Mouse (Mus musculus) heart, postnatal 36 days (tissue): ENCODE data around the gene Rfx8. TPM values are rescaled to one million over a fixed set of nuclear protein-coding genes. Genes with fewer than 3 reads are reported as not detected.

Experiments used
- total RNA-seq, 2 experiments: library from RNA; stranded (reverse); gene quantifications; 2 replicates each; pipeline ENCODE4 v1.2.3; 2021

Rfx8 gene
- total RNA-seq, 2 experiments from 2014 or later, result 0.19 to 0.46 TPM

Other genes with a start within 250 kb of the Rfx8 start
- gene Tbc1d8, start 242.2 kb downstream of the Rfx8 start, total RNA-seq, result 1 to 10 TPM; 5.5 to 6.5 TPM
- gene Cnot11, start 186.0 kb downstream of the Rfx8 start, total RNA-seq, result 10 to 100 TPM; 13.8 to 14.7 TPM
- gene Rnf149, start 143.6 kb downstream of the Rfx8 start, total RNA-seq, result 10 to 100 TPM in 1 of 2 experiments, 1 to 10 TPM in 1; 7.7 to 10.3 TPM
- not detected for gene Creg2, start 69.5 kb downstream of the Rfx8 start, total RNA-seq
- gene Gm3646, start 84.3 kb upstream of the Rfx8 start, total RNA-seq, result 1 to 10 TPM; 5.4 to 7.2 TPM
- 100 to 1,000 TPM; 158 to 163 TPM for gene Map4k4, start 179.9 kb upstream of the Rfx8 start, total RNA-seq